Mouse (Mus musculus) urinary bladder, postnatal 14 days (tissue): Measurements from ENCODE around the gene Adgrg3.

Source experiments
- DNase-seq: peaks from one replicate; pipeline ENCODE4 v3.0.0; 2021; ENCODE audit warnings: low spot score

Adgrg3 gene

GRCm38 (mm10) chr8:95017451-95017850, at the start of gene Adgrg3:
TSS of gene Adgrg3 (plus strand) at chr8:95017692.
- no peak for DNase-seq

GRCm38 (mm10) chr8:94973270-94973669, 44.2 kb upstream of the Adgrg3 start:
- DNase-seq, result no peak

- no peak for DNase-seq
These were observed 43.7 kb upstream of the Adgrg3 start for GRCm38 (mm10) chr8:94973786-94974185.

- DNase-seq, result no peak
These were observed 42.9 kb upstream of the Adgrg3 start, which contains the start of gene Adgrg1 for GRCm38 (mm10) chr8:94974467-94975165. TSS of gene Adgrg1 (plus strand) at chr8:94974751.

- DNase-seq, result peak; percentile 77
These were observed 40.7 kb upstream of the Adgrg3 start for GRCm38 (mm10) chr8:94976651-94977417.

GRCm38 (mm10) chr8:94978131-94978530, 39.4 kb upstream of the Adgrg3 start:
- no peak for DNase-seq

GRCm38 (mm10) chr8:94978593-94979319, 38.7 kb upstream of the Adgrg3 start:
- no peak for DNase-seq

GRCm38 (mm10) chr8:94980176-94980575, 37.3 kb upstream of the Adgrg3 start:
- DNase-seq, result no peak

- no peak for DNase-seq
These were observed 36.5 kb upstream of the Adgrg3 start for GRCm38 (mm10) chr8:94980976-94981375.

- DNase-seq, result no peak
These were observed 35.6 kb upstream of the Adgrg3 start for GRCm38 (mm10) chr8:94981848-94982247.

- no peak for DNase-seq
These were observed 34.3 kb upstream of the Adgrg3 start for GRCm38 (mm10) chr8:94983146-94983545.

- peak; percentile 70 for DNase-seq
These were observed 33.5 kb upstream of the Adgrg3 start for GRCm38 (mm10) chr8:94983881-94984516.

- DNase-seq, result no peak
These were observed 32.5 kb upstream of the Adgrg3 start for GRCm38 (mm10) chr8:94985023-94985422.

GRCm38 (mm10) chr8:94986676-94987075, 30.8 kb upstream of the Adgrg3 start:
- no peak for DNase-seq

- no peak for DNase-seq
These were observed 29.9 kb upstream of the Adgrg3 start for GRCm38 (mm10) chr8:94987553-94987952.

GRCm38 (mm10) chr8:94988619-94989018, 28.9 kb upstream of the Adgrg3 start:
- DNase-seq, result no peak

- no peak for DNase-seq
These were observed 27.8 kb upstream of the Adgrg3 start for GRCm38 (mm10) chr8:94989711-94990110.

GRCm38 (mm10) chr8:94990598-94991453, 26.7 kb upstream of the Adgrg3 start:
- DNase-seq, result no peak

- no peak for DNase-seq
These were observed 26.0 kb upstream of the Adgrg3 start for GRCm38 (mm10) chr8:94991454-94991994.

- no peak for DNase-seq
These were observed 25.5 kb upstream of the Adgrg3 start for GRCm38 (mm10) chr8:94992010-94992409.

- DNase-seq, result peak; percentile 39
These were observed 25.0 kb upstream of the Adgrg3 start for GRCm38 (mm10) chr8:94992534-94992933.
